Mouse (Mus musculus): ENCODE results near the gene Akap8. TPM values are rescaled to one million over a fixed set of nuclear protein-coding genes. Genes with fewer than 3 reads are reported as not detected.

Gene Akap8
- polyA plus RNA-seq, 1 experiment from 2014 or later = 64.8 TPM

- Histone ChIP-seq H3K36me3 (no peaks in the 10 kb centered on the region), H3K9me3 (replicated peaks) (no peaks in the 10 kb centered on the region), H3K4me3 (no peak overlapping the region), H3K27ac (no peak overlapping the region), H3K9ac (no peak overlapping the region), H3K4me2 (no peak overlapping the region), H3K27me3 (no peaks in the 10 kb centered on the region), H3K4me1 (replicated peaks) (peaks cover 28% of the 10 kb centered on the region)
- no peak for ATAC-seq (replicated peaks; ENCODE audit: insufficient number of reproducible peaks, insufficient read depth, low FRiP score, low read depth)
- 93% methylated on average over 2 of the region's 2 CpGs for WGBS
Observed at GRCm38 (mm10) chr17:32258869-32259268, 62.2 kb downstream of the Akap8 start.

DNA sequence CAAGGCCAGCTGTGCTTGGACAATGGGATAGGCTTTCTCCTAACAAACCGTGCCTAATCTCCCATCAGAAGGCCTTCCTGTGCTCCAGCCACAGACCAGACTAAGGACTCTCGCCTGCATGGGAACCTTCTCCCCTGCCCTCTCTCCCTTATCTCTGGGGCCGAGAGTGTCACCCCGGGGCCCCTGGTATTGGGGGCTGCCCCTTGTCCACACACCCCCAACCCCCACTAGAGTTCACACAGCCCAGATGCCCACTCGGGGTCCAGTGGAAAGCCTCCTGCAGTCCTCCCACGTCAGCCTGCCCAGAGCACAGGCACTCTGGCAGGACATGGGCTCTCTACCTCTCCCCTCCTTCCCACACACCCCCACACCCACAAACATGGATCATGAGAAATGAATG lies 63.1 kb downstream of the Akap8 start:
- 22% methylated on average over 6 of the region's 6 CpGs for WGBS

GRCm38 (mm10) chr17:32257452-32257851 lies 63.6 kb downstream of the Akap8 start:
- Histone ChIP-seq H3K36me3 (no peaks in the 10 kb centered on the region), H3K4me3 (no peak overlapping the region), H3K27ac (peak overlapping the region; percentile 65), H3K4me1 (replicated peaks) (peaks cover 25% of the 10 kb centered on the region), H3K9me3 (replicated peaks) (no peaks in the 10 kb centered on the region), H3K27me3 (no peaks in the 10 kb centered on the region), H3K4me2 (peak overlapping the region; percentile 18; the same call in 1 of the 2 replicates), H3K9ac (no peak overlapping the region)
- WGBS = 60% methylated on average over 2 of the region's 2 CpGs
- peak; percentile 53; the same call in 1 of the 2 replicates for ATAC-seq (replicated peaks; ENCODE audit: insufficient number of reproducible peaks, insufficient read depth, low FRiP score, low read depth)

More for the DNA sequence above, 63.1 kb downstream of the Akap8 start:
- 0 out of 2 replicates have a peak, but pooled peaks have one; percentile 18 for ATAC-seq (replicated peaks; ENCODE audit: insufficient number of reproducible peaks, insufficient read depth, low FRiP score, low read depth)
- Histone ChIP-seq H3K4me3 (no peak overlapping the region), H3K4me2 (peak overlapping the region; percentile 18; the same call in 1 of the 2 replicates), H3K9me3 (replicated peaks) (no peaks in the 10 kb centered on the region), H3K4me1 (replicated peaks) (peaks cover 25% of the 10 kb centered on the region), H3K27me3 (no peaks in the 10 kb centered on the region), H3K27ac (peak overlapping the region; percentile 65), H3K9ac (no peak overlapping the region), H3K36me3 (no peaks in the 10 kb centered on the region)

DNA sequence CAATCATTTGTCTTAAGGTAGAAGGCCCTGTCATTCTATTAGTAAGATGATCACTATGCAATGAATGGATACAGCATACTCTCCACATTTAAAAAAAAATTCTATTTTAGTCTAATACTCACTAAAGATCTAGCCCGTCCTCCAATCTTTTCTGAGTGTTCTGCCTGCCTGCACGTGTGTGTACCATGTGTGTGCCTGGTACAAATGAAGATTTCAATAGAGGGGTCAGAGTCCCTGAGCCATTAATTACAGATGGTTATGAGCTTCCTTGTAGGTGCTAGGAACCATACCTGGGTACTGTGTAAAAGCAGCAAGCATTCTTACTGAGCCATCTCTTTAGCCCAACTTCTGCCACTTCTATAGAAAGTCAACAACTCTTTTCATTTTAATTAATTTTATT lies 64.1 kb downstream of the Akap8 start:
- no peak overlapping the region for H3K4me3 ChIP-seq
- WGBS = 78% methylated on average over 2 of the region's 2 CpGs
- peaks cover 27% of the 10 kb centered on the region for H3K4me1 ChIP-seq (replicated peaks)
- no peak overlapping the region for H3K9ac ChIP-seq
- no peak overlapping the region for H3K4me2 ChIP-seq
- H3K27me3 ChIP-seq = no peaks in the 10 kb centered on the region
- ATAC-seq (replicated peaks; ENCODE audit: insufficient number of reproducible peaks, insufficient read depth, low FRiP score, low read depth) = no peak
- no peaks in the 10 kb centered on the region for H3K36me3 ChIP-seq
- H3K27ac ChIP-seq = peak overlapping the region; percentile 65
- no peaks in the 10 kb centered on the region for H3K9me3 ChIP-seq (replicated peaks)

Other genes with a start within 250 kb of the Akap8 start
- gene Notch3, start 154.4 kb downstream of the Akap8 start, polyA plus RNA-seq (2015; fragmentation: Nextera tagmentation; extraction: Ambion mirVana) = 6.4 and 13.0 TPM in 2 replicates
- gene Ephx3, start 131.7 kb downstream of the Akap8 start, polyA plus RNA-seq (2015; fragmentation: Nextera tagmentation; extraction: Ambion mirVana) = 0.30 and 0.34 TPM in 2 replicates
- 48.8 and 66.7 TPM in 2 replicates for gene Brd4, start 36.5 kb downstream of the Akap8 start, polyA plus RNA-seq (2015; fragmentation: Nextera tagmentation; extraction: Ambion mirVana)
- 88.1 and 98.5 TPM in 2 replicates for gene Akap8l, start 29.4 kb upstream of the Akap8 start, polyA plus RNA-seq (2015; fragmentation: Nextera tagmentation; extraction: Ambion mirVana)
- 13.1 and 16.9 TPM in 2 replicates for gene Wiz, start 68.2 kb upstream of the Akap8 start, polyA plus RNA-seq (2015; fragmentation: Nextera tagmentation; extraction: Ambion mirVana)
- gene Rasal3, start 82.3 kb upstream of the Akap8 start, polyA plus RNA-seq (2015; fragmentation: Nextera tagmentation; extraction: Ambion mirVana) = 1.9 and 10.0 TPM in 2 replicates
- 0.30 and 2.2 TPM in 2 replicates for gene Pglyrp2, start 102.9 kb upstream of the Akap8 start, polyA plus RNA-seq (2015; fragmentation: Nextera tagmentation; extraction: Ambion mirVana)
- 0.49 and 0.58 TPM in 2 replicates for gene Cyp4f39, start 131.5 kb upstream of the Akap8 start, polyA plus RNA-seq (2015; fragmentation: Nextera tagmentation; extraction: Ambion mirVana)
- 7.0 and 7.3 TPM in 2 replicates for gene Cyp4f17, start 184.8 kb upstream of the Akap8 start, polyA plus RNA-seq (2015; fragmentation: Nextera tagmentation; extraction: Ambion mirVana)
- gene Cyp4f16, start 215.3 kb upstream of the Akap8 start, polyA plus RNA-seq (2015; fragmentation: Nextera tagmentation; extraction: Ambion mirVana) = 15.2 and 18.9 TPM in 2 replicates